Mouse (Mus musculus): Measurements from ENCODE around the gene Egr4. TPM values are rescaled to one million over a fixed set of nuclear protein-coding genes. Genes with fewer than 3 reads are reported as not detected.

The Egr4 gene
- total RNA-seq (2021): under 1 TPM in 1 of 2 experiments, not detected in 1; 0.20 TPM
- long read RNA-seq, experiment 1: 0 reads
- long read RNA-seq, experiment 2: 0 reads

DNA sequence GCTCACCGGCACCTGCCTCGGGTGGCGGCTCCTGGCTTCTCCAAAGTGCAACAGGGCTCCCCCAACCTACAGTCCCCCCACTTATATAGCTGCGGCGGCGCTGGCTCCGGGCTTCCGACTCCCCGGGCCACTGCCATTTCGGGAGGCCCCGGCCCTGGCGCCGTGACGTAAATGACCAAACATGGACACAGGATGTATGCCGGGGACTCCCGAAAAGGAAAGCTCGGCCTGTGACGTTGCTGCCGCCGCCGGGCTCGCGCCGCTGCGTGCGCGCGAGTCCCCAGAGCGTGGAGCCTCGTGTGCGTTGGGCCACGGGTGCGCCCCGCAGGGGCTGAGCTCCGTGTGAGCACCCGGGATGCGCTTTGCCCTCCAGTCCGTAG is at the start of gene Egr4:
Egr4 (minus strand) TSS at position 59 of the 380 bp plus-strand sequence.
- no peak for DNase-seq (ENCODE audit: low spot score in 2 of 2)

DNA sequence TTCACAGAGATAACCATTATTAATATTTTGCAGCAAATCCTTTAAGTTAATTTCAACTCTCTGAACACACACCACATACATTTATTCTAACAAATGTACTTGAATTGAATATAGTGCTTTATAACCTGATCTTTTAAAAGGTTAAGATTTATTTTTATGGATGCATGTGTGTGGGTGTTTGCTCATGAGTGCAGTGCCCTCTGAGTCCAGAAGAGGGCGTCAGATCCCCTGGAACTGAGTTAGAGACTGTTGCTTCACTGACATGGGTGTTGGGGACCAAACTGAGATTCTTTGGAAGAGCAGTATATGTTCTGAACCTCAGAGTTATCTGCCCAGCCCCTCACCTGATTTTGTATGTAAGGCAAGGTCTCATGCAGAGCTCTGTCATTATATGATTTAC is 49.0 kb upstream of the Egr4 start:
- no peak for DNase-seq (ENCODE audit: low spot score in 2 of 2)

DNA sequence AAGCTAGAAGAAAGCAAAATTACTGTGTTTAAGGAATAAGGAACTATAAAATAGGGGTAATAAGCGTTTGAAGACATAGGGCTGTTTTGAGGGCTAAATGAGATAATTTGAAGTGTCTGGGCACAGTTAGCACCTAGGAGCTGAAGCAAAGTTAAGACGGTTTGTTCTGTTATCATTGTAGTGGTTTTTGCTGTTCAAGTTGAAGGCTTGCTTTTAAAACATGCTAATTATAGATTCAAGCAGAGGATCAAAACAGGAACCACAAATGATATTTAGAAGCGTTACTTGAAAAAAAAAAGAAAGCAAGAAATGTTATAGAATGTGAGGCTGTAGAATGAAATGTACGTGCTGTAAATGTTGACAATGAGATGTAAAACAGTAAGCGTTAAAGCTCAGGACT is 34.3 kb upstream of the Egr4 start:
- DNase-seq (ENCODE audit: low spot score in 2 of 2): no peak

DNA sequence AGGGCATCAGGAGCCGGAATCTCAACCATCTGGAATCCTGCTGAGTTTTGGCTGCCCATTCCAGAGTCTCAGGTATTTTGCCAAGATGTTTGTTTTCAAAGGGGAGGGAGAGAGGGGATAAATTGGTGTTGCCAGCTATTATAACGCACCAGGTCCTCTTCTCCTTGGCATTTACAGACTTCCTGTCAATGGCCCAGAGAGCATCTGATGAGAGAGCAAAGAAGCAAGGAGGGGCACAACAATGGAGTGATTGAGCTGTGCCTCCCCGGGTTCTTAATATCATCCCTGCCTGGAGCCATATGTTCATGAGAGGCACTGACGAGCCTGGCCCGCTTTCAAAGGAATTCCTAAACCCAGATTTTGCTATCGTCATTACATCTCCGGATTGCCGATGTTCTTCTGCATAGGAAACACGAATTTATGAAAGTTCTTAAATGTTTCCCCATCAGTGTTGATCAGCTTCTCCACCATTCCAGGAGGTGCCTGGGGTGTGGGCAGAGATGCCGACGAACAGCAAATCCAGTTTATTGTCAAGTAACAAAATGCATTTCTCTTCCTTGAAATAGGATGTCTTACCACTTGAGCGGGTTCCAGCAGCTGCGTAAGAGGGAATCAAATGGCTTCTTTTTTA is 31.0 kb upstream of the Egr4 start:
- DNase-seq (ENCODE audit: low spot score in 2 of 2): no peak

DNA sequence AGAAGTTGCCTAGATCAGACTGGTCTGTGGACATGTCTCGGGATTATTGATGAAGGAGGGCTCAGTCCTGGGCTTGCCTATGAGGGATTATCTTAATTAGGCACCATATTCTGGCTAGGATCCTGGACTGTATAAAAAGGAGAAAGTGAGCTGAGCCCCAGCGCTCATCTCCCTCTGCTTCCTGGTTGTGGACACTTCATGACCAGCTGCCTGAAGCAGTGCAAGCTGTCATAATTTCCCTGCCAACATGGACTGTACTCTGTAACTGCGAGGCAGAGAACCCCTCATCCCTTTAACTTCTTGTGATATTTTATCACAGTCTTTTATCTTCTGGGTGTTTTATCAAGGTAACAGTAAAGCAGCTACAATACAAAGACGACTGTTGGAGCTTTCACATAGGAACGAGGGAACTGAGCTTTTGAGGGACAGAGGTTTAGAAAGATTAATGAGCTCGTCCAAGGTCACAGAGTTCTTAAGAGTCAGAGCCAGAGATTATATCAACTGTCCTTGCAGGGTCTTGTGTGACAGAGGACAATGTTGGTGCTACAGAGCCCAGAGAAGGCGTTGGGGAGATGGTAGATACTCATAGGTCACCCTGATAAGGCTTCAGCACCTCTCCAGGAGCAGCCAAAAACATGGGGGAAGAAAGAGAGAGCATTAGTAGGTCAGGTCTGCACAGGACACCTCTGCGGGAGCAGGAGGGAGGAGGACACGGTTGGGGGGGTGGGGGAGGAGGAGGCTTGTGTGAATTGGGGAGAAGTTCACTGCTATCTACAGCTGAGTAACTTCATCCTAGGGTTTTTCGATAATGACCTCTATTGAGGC is 30.2 kb upstream of the Egr4 start:
- no peak for DNase-seq (ENCODE audit: low spot score in 2 of 2)

DNA sequence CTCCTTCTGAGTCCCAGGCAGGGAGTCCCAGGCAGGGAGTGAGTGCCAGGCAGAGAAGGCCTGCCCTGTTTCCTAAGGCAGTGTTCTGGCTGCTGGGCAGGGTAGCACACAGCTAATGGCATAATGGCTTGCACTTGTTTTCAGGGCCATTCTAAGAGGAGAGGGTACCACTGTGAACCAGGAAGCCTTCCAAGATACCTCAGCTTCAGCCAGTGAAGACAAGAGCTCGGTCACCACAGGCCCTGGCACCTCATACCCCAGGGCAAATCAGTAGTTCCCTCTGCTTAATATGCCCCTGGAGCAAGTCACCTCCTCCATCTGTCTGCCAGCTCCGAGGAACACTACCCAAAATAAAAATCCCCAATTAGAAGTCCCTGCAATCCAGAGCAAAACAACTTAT is 9.4 kb upstream of the Egr4 start:
- DNase-seq (ENCODE audit: low spot score in 2 of 2): no peak

DNA sequence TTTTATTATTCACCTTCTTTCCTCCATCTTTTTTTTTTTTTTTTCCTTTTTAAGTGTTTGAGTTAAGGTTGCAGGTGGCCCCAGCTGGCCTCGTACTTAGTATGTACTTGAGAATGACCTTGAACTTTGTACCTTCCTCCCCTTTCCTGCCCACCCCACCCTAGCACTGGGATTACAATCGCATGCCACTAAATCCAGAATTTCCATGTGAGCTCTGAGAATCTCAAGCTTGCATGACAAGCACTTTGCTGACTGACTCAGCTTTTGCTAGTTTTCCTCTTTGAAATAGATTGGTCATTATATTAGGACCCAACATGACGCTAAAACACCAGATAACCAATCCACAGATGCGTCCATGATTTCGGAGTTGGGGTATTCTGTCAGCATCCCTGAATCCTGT is 8.6 kb upstream of the Egr4 start:
- DNase-seq (ENCODE audit: low spot score in 2 of 2): no peak

DNA sequence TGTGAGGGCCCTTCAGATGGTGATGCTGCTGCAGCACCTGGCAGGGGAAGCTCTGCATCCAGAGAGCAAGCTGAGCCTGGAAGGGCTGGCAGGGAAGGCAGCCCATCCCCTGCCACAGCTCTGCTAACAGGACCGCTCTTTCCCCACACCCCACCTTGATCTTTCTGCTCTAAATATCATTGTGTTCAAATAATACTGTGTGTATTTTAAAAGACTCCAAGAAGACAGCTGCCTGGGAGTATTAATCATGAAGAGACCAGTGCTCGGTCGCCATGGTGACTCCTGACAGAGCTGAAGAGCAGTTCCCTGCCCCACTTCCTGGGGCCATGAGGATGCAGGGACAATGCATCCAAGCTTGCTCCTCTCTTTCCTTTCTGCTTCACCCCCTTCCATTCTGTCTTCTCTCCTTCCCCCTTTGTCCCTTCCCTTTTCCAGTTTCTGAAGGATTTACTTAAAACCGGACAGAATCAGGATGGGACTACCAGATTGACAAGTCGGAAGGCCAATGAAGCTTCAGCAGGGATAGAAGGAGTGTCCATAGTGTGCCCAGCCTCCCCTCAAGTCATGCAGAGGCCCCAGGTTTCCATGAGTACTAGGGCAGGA is 4.8 kb upstream of the Egr4 start:
- DNase-seq (ENCODE audit: low spot score in 2 of 2): no peak

DNA sequence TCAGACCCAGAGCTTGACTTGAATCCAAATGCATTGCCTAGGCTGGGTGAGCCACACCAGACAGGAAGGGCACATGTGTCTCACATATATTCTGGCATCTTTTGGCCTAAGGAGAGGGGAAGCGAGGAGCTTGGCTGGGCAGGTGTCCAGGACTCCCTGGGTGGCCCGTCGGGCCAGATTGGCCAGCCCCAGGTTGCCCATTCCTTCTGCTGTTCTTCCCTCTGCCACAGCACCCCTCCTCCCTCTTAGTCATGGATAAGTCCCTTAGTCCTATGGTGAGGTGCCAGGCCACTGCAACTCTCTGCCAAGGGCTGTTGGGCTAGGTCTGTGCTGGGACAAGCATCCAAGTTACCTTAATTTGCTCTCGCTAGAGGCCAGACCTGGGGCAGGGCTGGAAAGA is 2.6 kb upstream of the Egr4 start:
- no peak for DNase-seq (ENCODE audit: low spot score in 2 of 2)

DNA sequence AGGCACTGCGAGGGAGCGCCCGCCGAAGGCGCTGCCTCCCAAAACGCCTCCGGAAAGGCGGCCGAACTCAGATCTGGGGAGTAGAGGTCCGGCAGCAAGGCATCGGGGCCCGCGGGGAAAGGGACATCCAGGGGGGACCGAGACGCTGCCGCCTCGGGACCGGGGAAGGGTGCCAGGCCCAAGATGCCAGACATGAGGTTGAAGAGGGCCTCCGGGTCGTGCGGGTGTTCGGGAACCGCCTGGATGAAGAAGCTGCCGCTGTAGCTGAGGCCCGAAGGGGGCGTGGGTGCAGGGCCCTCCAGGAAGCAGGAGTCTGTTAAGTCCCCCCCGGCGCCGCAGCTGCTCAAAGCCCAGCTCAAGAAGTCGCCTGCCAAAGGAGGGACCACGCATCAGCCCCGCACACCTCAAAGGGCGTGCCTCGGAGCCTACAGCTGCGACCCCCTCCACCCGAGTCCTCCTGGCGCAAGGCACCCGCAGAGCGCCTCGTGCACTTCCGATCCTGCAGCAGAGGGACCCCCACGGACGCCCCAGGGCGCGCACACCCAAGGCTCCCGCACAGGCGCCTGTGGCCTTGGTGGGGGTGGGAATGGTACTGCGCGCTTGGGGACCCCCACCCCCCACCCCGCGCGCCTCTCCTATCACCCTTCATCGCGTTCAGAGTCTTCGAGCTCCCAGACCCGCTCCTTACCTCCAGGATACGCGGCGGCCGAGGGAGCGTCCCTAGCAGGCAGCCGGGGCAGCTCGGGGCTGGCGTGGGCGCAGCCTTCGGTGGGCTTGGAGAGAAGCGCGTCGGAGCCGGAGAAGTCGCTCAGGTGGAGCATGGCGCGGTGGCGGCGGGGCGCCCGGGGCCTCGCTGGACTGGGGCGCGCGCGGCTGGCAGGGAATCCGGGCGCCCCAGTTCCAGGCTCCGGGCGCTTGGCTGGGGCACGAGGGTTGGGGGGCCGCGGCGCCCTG is 535 bp downstream of the Egr4 start:
- DNase-seq (ENCODE audit: low spot score in 2 of 2): no peak

DNA sequence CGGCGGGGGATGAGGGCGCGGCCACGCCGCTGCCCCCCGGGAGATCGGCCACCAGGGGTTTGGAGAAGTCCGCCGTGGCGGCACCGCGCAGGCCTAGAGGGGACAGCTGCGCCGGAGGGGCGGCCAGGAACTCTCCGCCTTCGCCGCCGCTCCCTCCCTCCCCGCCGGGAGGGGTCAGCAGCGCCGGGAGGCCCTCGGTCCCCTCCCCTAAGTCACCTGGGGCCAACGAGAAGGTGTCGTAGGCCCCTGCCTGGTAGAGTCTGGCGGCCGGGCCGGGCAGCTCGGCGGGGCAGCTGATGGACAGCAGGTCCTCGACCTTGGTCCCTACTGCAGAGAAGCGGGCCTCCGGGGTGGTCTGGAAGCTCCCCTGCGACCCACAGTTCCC is 1.3 kb downstream of the Egr4 start:
- DNase-seq (ENCODE audit: low spot score in 2 of 2): no peak

DNA sequence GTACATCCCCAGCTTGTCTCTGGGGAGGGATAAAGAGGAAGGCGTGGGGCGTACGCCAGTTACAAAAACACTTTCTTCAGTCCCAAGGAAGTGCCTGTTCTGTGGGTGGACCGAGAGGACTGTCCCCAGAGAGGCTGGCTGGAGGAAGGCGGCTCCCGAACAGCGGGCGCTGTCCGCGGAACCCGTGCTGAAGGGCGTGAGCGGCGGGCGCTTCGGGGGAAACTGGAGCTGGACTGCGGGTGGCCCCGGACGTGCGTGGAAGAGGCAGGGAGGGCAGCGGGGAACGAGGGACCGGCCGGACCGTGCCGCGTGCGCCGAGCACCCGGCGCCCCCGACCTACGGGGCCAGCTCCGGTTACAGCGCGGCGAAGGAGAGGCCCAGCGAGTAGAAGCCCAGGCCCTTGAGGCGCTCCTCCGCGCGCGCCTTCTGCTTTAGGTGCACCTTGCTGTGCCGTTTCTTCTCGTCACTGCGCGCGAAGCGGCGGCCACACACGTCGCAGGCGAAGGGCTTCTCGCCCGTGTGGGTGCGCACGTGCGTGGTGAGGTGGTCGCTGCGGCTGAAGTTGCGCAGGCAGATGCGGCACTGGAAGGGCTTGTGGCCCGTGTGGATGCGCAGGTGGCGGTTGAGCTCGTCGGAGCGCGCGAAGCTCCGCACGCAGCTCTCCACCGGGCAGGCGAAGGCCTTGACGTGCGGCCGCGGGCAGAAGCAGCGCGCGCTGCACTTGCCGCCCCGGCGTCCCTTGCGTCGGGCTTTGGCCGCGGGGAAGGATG is 1.9 kb downstream of the Egr4 start:
- DNase-seq (ENCODE audit: low spot score in 2 of 2): peak in 1 of 2 experiments; percentile 38

DNA sequence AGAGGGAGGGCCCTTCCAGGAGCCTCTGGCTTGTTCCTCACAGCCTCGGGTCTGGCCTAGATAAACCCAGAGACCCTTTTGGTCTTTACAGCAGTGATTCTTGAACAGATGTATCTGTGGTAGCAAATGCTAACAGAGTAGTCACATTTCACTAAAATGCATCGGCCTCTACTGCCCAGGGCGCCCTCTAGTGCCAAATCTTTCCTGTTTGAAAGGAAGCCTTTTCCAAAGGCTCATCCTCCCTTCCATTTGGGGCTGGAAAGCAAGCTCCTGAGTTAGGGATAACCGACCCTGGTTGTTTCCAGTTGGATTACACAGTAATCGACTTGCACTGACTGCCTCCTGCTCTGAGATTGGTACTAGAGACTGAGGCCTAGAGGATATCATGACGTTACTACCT is 2.9 kb downstream of the Egr4 start:
- no peak for DNase-seq (ENCODE audit: low spot score in 2 of 2)

DNA sequence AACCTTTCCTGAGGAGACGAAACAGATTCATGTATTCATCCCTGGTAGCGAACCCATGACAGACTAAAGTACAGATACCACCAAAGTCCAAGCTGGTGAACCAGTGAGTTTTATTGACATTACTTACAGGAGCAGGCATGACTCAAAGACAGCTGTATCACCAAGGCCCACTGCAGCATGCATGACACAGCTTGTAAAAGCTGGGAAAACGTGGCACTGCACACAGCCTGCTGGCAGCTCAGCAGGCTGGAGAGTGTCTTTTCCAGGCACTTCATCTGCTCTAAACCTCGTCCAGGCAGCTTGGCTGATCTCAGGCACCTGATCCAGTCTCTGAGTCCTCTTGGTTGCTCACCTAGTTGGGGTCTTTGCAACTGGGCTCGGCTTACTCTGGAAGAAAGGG is 4.8 kb downstream of the Egr4 start:
- DNase-seq (ENCODE audit: low spot score in 2 of 2): no peak

DNA sequence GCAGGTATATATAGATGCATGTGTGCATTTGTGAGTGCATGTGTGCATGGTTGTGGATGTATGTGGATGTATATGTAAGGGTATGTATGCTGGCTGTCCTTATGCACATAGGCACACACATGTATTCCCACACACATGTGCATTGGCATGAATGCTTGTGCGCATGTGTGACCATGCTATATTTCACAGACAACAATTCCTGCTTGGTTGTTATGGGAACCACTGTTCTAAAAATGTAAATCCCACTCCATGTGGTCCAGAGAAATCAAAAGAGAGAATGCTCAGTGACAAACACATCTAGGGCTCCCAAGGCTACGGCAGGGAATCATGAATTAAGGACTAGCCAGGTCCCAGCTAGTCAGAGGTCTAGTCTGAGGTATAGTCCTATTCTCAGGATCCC is 8.5 kb downstream of the Egr4 start:
- DNase-seq (ENCODE audit: low spot score in 2 of 2): no peak

DNA sequence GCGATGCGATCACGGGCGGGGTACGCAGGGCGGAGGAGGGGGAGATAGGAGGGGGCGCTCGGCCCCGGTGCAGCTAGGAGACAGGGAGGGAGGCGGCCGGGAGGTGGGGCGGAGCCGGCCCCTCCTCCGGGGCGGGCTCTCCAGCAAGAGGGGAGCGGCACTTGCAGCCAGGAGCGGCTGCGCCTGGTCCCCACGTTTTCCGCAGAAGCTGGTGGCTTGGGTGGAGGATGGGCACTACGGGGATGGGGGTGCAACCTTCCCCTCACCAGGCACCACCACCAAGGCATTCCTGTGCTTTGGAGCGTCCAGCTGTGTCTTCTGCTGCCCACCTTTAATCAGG is 10.5 kb downstream of the Egr4 start, which contains the start of gene Fbxo41:
Fbxo41 (minus strand) TSS at position 84 of the 340 bp plus-strand sequence.
- DNase-seq (ENCODE audit: low spot score in 2 of 2): no peak

DNA sequence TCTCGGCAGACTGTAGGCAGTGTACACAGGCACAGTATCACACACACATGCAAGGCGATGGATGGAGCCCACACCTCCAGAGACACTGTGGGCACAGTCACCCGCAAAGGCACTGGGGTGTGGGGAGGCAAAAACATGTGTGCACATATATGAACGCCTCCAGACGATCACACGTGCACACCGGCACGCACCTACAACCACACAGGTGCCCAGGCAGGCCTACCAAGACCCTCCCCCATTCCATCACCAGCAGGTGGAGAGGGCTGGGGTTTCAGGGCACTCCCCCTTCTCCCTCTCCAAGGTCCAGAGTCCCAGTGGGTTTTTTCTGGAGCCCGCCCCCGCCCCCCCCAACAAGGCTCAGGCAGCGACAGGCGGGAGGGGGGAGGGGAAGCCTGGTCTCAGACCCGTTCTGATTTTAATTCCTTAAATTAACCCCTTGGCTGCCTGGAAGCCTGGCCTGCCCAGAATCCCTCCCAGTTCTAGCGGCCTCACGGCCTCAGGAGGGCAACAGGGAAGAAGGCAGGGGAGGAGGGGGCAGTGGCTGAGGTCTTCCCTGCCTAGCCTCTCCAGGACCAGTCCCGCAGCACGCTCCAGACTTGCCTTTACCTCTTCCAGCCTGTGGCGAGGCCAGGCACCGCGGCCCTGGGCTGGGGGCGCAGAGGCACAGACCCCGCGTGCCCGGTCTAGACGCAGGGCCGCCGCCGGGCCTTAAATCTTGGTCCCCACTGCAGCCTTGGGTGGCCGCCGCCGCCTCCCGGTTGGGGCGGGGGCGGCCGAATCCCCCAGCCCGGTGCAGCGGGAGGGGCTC is 11.1 kb downstream of the Egr4 start:
- no peak for DNase-seq (ENCODE audit: low spot score in 2 of 2)

DNA sequence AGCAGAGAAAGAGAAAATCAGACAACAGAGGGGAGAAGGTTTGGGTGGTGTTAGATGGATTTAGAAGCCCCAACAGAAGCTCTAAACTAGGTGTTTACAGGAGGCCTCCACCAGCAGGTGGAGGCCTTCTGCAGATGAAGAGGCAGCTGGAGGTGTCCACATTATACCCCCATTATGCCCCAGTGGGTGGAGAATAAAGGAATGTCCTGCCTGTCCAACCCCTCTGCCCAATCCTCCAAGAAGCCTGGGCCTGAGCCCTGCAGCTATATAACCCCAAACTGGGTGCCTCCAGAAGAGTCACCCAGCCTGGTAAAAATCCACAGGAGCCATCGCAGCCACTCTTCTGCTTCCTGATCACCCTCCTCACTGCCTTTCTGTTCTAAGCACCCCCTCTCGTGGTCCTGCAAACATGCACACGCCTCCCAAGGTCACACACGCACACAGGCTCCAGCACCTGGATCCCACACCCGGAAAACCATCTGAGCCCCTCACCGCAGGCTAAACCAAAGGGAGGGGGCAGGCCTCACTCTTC is 11.8 kb downstream of the Egr4 start:
- DNase-seq (ENCODE audit: low spot score in 2 of 2): no peak

DNA sequence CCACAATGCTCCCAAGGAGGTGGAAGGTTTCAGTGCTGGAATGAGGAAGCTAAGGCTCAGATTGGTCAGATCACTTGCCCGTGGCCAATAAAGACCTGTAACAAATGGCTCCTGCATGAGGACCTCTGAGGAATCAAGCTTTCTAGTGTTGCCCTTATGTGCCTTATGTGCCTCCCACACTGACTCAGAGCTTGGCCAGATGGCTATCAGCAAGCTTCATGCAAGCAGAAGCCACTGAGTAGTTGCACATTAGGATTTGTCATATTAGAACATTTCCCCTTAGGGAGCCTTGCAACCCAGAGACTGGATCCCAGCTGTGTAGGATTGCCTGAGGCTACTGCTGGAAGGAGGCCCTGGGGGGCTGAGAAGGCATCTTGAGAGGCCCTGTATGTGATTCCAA is 13.0 kb downstream of the Egr4 start:
- no peak for DNase-seq (ENCODE audit: low spot score in 2 of 2)
